Mouse (Mus musculus) heart, postnatal 0 days (tissue): ENCODE results near the gene Pgbd1.

Experiments
- CTCF ChIP-seq: IDR thresholded peaks from 2 replicates; pipeline ENCODE4 v1.5.1; 2016; ENCODE audit warnings: antibody characterized with exemption, control low read depth, low read depth
- EP300 ChIP-seq: IDR thresholded peaks from 2 replicates; pipeline ENCODE4 v1.6.1; 2016; ENCODE audit warnings: antibody characterized with exemption, low read depth

DNA sequence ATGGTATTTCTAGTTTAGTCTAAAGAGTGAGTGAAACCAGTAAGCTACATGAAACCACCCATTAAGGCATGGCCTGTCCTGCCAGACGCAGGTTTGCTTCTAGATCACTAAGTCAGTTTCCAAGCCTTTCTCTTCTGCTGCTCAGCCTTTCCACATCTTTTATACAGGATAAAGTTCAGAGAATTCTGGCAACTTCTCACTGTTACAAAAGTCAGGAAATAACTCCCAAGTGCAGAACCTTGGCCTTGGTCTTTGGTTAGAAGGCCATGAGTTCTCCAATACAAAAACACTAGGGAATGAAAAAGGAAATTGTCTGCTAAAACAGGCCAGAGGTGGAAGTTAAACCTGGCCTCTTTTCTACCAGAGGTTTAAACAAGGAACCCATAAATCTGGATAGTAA is 45.6 kb downstream of the Pgbd1 start:
- no peak for TF ChIP-seq CTCF
- TF ChIP-seq EP300: no peak
